Mouse (Mus musculus): Measurements from ENCODE around the gene Gnl1.
"Not testable (repeated sequence)": the region's sequence is repeated elsewhere in the genome, so short reads cannot be mapped to it uniquely, and the experiment has no call there.

Gnl1 gene

DNA sequence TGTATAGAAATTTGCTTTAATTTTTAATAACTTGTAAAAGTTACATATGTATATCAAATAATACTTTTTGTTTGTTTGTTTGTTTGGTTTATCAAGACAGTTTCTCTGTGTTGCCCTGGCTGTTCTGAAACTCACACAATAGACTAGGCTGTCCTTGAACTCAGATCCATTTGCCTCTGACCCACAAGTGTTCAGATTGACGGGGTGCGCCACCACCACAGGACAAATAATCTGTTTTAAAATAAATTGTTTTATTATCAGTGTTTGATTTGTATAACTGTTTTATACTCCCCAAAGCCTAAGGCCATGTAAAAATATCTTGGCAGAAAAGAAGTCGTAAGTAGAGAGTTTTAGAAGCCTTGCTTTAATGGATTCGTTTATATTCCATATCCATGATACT lies 48.0 kb downstream of the Gnl1 start:
- no peak for DNase-seq

DNA sequence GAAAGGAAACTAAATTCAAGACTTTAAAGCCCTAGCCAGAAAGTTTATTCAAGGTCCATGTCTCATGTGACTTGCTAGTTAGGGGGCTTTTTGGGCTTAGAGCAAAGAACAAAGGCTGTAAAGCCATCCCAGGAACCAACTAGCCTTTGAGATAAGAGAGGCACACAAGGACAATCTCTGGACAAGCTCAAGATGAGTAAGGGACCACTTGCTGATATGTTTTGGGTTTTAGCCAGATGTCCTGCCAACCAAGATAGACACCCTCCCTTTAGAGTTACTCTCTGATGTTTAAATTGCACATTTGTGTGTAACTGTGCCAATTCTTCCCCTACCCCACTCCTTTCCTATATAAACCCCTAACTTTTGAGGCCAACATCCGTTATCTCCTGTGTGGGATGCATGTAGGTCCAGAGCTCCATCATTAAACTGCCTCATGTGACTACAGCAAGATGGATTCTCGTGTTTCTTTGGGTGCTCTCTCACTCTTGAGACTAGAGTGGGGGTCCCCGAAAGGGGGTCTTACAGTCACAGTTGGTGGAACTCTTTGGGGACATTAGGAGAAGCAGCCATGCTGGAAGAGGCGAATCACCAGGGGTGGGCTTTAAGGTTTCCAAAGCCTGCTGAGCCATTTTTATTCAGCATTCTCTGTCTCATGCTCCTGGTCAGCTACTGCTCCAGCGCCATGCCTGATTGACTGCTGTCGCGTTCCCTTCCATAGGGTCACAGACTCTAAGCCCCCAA lies 49.4 kb downstream of the Gnl1 start:
- no peak for DNase-seq

DNA sequence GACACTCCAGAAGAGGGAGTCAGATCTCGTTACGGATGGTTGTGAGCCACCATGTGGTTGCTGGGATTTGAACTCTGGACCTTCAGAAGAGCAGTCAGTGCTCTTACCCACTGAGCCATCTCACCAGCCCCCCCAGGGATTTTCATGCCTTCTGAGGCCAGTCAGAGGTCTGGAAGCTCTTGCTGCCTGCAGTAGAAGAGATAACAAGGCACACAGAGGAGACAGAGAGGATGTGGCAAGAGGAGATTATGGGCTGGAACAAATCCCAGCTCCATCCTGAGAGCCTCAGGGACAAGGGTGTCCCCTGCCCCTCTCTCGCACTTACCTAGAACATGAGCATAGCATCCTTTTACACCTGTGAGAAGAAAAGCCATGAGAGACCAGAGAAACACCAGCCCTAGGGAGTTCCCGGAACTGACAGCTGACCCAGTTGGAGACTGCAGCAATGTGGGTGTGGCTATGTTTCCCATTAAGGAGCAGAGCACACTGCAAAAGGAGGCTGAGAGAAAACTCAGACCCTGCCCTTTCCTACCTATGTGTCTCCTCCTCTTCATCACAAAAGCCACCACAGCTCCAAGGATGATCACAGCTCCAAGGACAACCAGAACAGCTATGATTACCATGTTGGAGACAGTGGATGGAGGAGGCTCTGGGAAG lies 50.5 kb downstream of the Gnl1 start:
- DNase-seq: not testable (repeated sequence)

DNA sequence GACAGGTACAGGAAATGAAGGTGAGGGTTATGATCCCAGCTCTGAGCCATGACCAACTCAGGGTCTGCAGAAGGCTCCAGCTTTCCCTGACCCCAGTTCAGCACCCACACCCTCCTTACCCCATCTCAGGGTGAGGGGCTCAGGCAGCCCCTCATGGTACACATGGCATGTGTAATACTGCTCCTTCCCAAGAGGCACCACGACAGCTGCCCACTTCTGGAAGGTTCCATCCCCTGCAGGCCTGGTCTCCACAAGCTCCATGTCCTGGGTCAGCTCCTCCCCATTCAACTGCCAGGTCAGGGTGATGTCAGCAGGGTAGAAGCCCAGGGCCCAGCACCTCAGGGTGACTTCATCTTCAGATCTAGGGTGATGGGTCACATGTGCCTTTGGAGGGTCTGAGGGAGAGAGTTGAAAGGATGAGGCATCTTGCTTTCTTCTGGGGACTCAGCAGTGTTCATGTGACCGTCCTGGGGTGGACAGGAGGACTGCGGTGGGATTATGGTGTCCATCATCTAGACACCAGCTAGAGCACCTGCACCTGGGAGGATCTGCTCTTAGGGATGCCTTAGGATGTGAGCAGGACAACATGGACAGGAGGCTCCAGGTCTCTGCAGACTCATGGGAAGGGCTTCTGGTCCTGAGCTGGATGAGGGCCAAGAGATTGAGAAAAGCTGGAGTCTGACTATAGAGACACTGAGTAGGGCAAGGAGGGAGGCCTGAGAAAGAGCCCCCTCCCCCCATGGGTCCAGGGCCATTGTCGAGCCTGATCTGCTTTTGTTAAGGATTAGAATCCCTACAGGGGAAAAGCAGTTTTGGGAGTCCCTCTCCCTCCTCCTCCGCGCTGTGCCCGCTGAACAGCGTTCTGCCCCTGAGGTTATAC lies 51.3 kb downstream of the Gnl1 start:
- DNase-seq: peak in 1 of 2 experiments; percentile 28

DNA sequence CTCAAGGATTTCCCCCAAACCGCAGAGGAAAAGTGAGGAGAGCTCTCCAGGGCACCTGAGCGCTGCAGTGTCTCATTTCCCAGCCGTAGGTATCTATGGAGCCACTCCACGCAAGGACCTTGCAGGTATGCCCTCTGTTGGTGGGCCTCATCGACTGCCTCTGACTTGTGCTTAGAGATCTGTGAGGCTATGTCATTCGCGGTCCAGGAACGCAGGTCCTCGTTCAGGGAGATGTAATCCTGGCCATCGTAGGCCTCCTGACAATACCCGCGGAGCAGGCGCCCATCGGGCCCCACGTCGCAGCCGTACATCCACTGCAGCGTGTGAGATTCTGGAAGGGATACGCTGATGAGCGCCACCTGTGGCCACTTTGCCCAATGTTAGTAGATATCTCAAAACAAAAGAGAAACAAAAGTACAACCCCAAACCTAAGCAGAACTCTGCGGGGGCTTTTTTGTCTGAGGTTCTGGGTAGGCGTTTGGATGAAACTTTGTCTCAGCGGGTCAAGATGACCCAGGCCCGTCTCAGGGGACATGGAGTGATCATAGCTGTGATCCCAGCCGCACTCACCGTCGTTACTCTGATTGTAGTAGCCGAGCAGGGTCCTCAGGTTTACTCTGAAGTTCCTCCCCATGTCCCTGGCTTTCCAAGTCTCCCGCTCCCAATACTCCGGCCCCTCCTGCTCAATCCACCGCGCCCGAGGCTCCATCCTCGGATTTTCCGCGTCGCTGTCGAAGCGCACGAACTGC lies 52.1 kb downstream of the Gnl1 start:
- DNase-seq: peak; percentile 45 to 52

DNA sequence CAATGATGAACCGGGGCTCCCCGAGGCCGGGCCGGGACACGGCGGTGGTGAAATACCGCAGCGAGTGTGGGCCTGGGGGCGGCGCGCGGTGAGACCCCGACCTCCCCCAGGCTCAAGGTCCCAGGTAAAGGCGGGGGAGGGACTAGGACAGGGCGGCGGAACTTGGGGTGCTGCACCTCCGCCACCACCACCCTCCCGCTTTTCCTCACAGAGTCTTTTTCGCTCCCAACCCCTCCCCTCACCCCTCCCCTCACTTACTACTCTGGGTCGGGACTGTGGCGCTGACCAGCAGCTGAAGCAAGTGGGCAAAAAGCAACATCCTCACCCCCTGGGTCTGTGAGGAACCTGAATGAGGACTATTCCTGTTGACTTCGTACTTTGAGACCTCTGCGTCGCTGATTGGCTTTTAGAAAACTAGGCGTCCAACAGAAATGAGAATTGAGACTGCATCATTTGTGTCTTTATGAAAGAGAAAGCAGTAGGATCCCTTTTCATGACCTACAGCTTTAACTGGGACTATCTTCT lies 52.8 kb downstream of the Gnl1 start, which contains the start of gene H2-T23:
Gene H2-T23, minus strand, starts transcription at position 505 of the 525 bp plus-strand sequence.
- DNase-seq: peak; percentile 23 to 25

DNA sequence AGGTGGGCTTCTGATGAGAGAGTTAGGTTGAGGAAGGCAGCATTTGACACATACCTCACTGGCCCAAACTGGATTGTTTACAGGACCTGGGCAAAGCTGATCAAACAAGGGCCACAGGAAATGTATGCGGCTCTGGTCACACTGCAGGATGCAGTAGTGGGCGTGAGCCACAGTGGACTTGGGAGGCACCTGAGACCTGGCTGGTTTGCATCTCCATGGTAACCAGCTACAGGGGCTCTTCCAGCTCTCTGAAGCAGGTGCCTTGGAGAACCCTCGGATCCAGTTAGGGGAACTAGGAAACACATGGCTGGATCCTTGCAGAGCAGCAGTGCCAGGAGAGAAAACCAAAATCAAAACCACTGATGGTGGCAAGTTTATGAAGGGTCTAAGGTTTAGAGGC lies 54.9 kb downstream of the Gnl1 start:
- not testable (repeated sequence) for DNase-seq

DNA sequence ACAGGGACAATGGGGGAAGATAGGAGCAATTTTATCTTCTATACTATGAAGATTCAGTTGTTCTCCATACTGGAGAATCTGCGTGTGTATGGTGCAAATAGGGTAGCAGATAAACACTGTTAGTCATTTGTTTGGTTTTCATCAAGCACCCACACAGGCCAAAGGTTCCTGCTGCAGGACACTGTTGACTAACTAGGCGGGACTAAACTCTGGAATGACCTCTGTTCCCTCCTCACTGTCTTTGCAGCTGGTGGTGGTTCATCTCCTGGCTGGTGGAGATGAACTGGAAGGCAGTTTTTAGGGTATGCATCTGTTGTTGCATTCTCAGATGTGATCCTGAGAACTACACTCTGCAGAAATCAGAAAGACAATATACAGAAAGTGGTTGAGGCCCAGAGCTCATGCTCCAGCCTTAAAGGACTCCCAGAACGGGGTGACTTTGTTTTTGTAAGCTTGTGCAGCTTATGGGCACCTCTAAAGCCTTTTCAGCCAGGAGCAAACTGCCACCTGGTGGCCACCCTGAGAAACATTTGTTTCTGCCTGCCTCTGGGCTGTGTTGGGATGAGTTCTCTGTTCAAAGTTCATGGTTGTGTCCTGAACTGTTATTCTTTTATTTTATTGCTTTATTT lies 55.5 kb downstream of the Gnl1 start:
- DNase-seq: peak; percentile 70 to 72

DNA sequence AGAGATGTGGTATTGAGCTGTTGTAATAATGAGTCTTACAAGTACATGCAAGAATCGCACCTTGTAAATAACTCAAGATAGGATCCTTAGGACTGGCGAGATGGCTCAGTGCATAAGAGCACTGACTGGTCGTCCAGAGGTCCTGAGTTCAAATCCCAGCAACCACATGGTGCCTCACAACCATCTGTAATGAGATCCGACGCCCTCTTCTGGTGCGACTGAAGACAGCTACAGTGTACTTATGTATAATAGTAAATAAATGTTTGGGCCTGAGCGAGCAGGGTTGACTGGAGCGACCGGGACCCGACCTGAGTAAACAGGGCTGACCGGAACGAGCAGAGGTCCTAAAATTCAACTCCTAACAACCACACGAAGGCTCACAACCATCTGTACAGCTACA lies 56.5 kb downstream of the Gnl1 start:
- DNase-seq: not testable (repeated sequence)

All from cerebellum, postnatal 14 days (tissue).